Mouse (Mus musculus) hindbrain, embryonic 11.5 days (tissue): ENCODE data around the gene Spon1. TPM values are rescaled to one million over a fixed set of nuclear protein-coding genes. Genes with fewer than 3 reads are reported as not detected.

Experiments used
- ATAC-seq: fragments of 200-750 bp; cut with Nextera tagmentation; 2 replicates; pipeline ENCODE4 v1.8.0; 2017; ENCODE audit warnings: mild to moderate bottlenecking, moderate TSS enrichment, moderate library complexity; ENCODE audit not compliant: low FRiP score
- DNase-seq: peaks from one replicate; pipeline ENCODE4 v3.0.0-alpha.2; 2015; ENCODE audit warnings: low spot score
- H3K27ac ChIP-seq: fragments of 300-500 bp; sonication (generic); 2 replicates; pipeline ENCODE4 v1.5.1; 2014; ENCODE audit warnings: mild to moderate bottlenecking, low read depth, low read length
- H3K27me3 ChIP-seq: fragments of 300-500 bp; sonication (generic); 2 replicates; pipeline ENCODE4 v1.6.1; 2014; ENCODE audit warnings: mild to moderate bottlenecking, low read length, moderate library complexity, mixed read lengths; ENCODE audit not compliant: control insufficient read depth, insufficient read depth
- H3K36me3 ChIP-seq: fragments of 300-500 bp; sonication (generic); 2 replicates; pipeline ENCODE4 v1.6.1; 2014; ENCODE audit warnings: mild to moderate bottlenecking, low read length, moderate library complexity, mixed read lengths; ENCODE audit not compliant: control insufficient read depth, insufficient read depth
- H3K4me1 ChIP-seq: fragments of 300-500 bp; sonication (generic); replicated peaks from 2 replicates; pipeline ENCODE4 v1.6.1; 2014; ENCODE audit warnings: low read length, mixed read lengths; ENCODE audit not compliant: control insufficient read depth, insufficient read depth
- H3K4me2 ChIP-seq: fragments of 300-500 bp; sonication (generic); replicated peaks from 2 replicates; pipeline ENCODE4 v1.6.1; 2014; ENCODE audit warnings: mild to moderate bottlenecking, low read depth, low read length
- H3K4me3 ChIP-seq: fragments of 300-500 bp; sonication (generic); 2 replicates; pipeline ENCODE4 v1.5.1; 2014; ENCODE audit warnings: low read depth, low read length
- H3K9ac ChIP-seq: fragments of 300-500 bp; sonication (generic); 2 replicates; pipeline ENCODE4 v1.6.1; 2014; ENCODE audit warnings: low read depth, low read length
- H3K9me3 ChIP-seq: fragments of 300-500 bp; sonication (generic); 2 replicates; pipeline ENCODE4 v1.6.1; 2016; ENCODE audit warnings: low read length; ENCODE audit not compliant: control insufficient read depth
- WGBS: fragments of 180-500 bp; shearing (Covaris S2); extraction: QIAGEN DNeasy Blood & Tissue Kit; methylation state at CpG from one replicate; pipeline ENCODE4 v1.1.7; 2014; 5-methylcytosine and 5-hydroxymethylcytosine counted together
- polyA plus RNA-seq: library from polyadenylated mRNA; unstranded; fragments of >200 nt; fragmentation: Nextera tagmentation; extraction: Ambion mirVana; gene quantifications from 2 replicates; pipeline ENCODE4 v1.2.1, GENCODE M21; 2014

Gene Spon1
- polyA plus RNA-seq, 1 experiment from 2014 or later, result 72.3 TPM

GRCm38 (mm10) chr7:113859480-113859881 is 93.7 kb downstream of the Spon1 start:
- H3K27me3 ChIP-seq, result no peaks in the 10 kb centered on the region
- no peak overlapping the region for H3K4me2 ChIP-seq
- no peak overlapping the region for H3K4me3 ChIP-seq
- no peaks in the 10 kb centered on the region for H3K4me1 ChIP-seq
- H3K9me3 ChIP-seq, result no peaks in the 10 kb centered on the region
- 84% methylated on average over 5 of the region's 5 CpGs for WGBS
- no peak for DNase-seq
- no peak overlapping the region for H3K9ac ChIP-seq
- no peak overlapping the region for H3K27ac ChIP-seq
- ATAC-seq, result no peak
- H3K36me3 ChIP-seq, result no peaks in the 10 kb centered on the region

GRCm38 (mm10) chr7:113861964-113862363 is 96.2 kb downstream of the Spon1 start:
- no peak for DNase-seq

GRCm38 (mm10) chr7:113872846-113873245 is 107.0 kb downstream of the Spon1 start:
- Histone ChIP-seq H3K9me3 (no peaks in the 10 kb centered on the region), H3K27ac (no peak overlapping the region), H3K4me2 (no peak overlapping the region), H3K36me3 (no peaks in the 10 kb centered on the region), H3K27me3 (no peaks in the 10 kb centered on the region), H3K9ac (no peak overlapping the region), H3K4me3 (no peak overlapping the region), H3K4me1 (no peaks in the 10 kb centered on the region)
- WGBS, result 96% methylated on average over 1 of the region's 1 CpGs
- DNase-seq, result no peak
- ATAC-seq, result no peak

More at GRCm38 (mm10) chr7:113861964-113862363, 96.2 kb downstream of the Spon1 start:
- ATAC-seq, result no peak
- Histone ChIP-seq H3K27me3 (no peaks in the 10 kb centered on the region), H3K27ac (no peak overlapping the region), H3K9ac (no peak overlapping the region), H3K36me3 (no peaks in the 10 kb centered on the region), H3K9me3 (no peaks in the 10 kb centered on the region), H3K4me1 (no peaks in the 10 kb centered on the region), H3K4me3 (no peak overlapping the region), H3K4me2 (no peak overlapping the region)
- WGBS, result 94% methylated on average over 4 of the region's 4 CpGs

- no peak overlapping the region for H3K4me2 ChIP-seq
- H3K4me3 ChIP-seq, result no peak overlapping the region
- H3K9me3 ChIP-seq, result no peaks in the 10 kb centered on the region
- H3K36me3 ChIP-seq, result no peaks in the 10 kb centered on the region
- no peaks in the 10 kb centered on the region for H3K27me3 ChIP-seq
- no peak for ATAC-seq
- H3K4me1 ChIP-seq, result no peaks in the 10 kb centered on the region
- no peak overlapping the region for H3K9ac ChIP-seq
- H3K27ac ChIP-seq, result no peak overlapping the region
- DNase-seq, result no peak
- WGBS, result 89% methylated on average over 4 of the region's 4 CpGs
These were observed 111.7 kb downstream of the Spon1 start for GRCm38 (mm10) chr7:113877451-113877850.

- ATAC-seq (no peak), DNase-seq (no peak)
- Histone ChIP-seq H3K9ac (no peak overlapping the region), H3K27me3 (no peaks in the 10 kb centered on the region), H3K4me2 (no peak overlapping the region), H3K4me3 (no peak overlapping the region), H3K36me3 (no peaks in the 10 kb centered on the region), H3K27ac (no peak overlapping the region), H3K4me1 (no peaks in the 10 kb centered on the region), H3K9me3 (no peaks in the 10 kb centered on the region)
- WGBS, result 86% methylated on average over 5 of the region's 5 CpGs
These were observed 112.1 kb downstream of the Spon1 start for GRCm38 (mm10) chr7:113877926-113878325.

- WGBS, result 66% methylated on average over 7 of the region's 7 CpGs
- no peak for ATAC-seq
- peak; percentile 21 for DNase-seq
These were observed 113.3 kb downstream of the Spon1 start for GRCm38 (mm10) chr7:113879085-113879501.

GRCm38 (mm10) chr7:113880021-113880420 is 114.2 kb downstream of the Spon1 start:
- Histone ChIP-seq H3K4me1 (no peaks in the 10 kb centered on the region), H3K36me3 (no peaks in the 10 kb centered on the region), H3K4me3 (no peak overlapping the region), H3K4me2 (no peak overlapping the region), H3K9ac (no peak overlapping the region), H3K27ac (no peak overlapping the region), H3K9me3 (no peaks in the 10 kb centered on the region), H3K27me3 (no peaks in the 10 kb centered on the region)
- no peak for ATAC-seq
- no peak for DNase-seq
- 90% methylated on average over 3 of the region's 3 CpGs for WGBS

More at GRCm38 (mm10) chr7:113879085-113879501, 113.3 kb downstream of the Spon1 start:
- H3K27me3 ChIP-seq, result no peaks in the 10 kb centered on the region
- no peak overlapping the region for H3K4me3 ChIP-seq
- no peak overlapping the region for H3K9ac ChIP-seq
- no peaks in the 10 kb centered on the region for H3K36me3 ChIP-seq
- H3K27ac ChIP-seq, result no peak overlapping the region
- no peaks in the 10 kb centered on the region for H3K4me1 ChIP-seq
- no peaks in the 10 kb centered on the region for H3K9me3 ChIP-seq
- no peak overlapping the region for H3K4me2 ChIP-seq

GRCm38 (mm10) chr7:113890782-113891181 is 125.0 kb downstream of the Spon1 start:
- Histone ChIP-seq H3K27me3 (no peaks in the 10 kb centered on the region), H3K27ac (no peak overlapping the region), H3K4me1 (no peaks in the 10 kb centered on the region), H3K9ac (no peak overlapping the region), H3K36me3 (no peaks in the 10 kb centered on the region), H3K4me3 (no peak overlapping the region), H3K9me3 (no peaks in the 10 kb centered on the region), H3K4me2 (no peak overlapping the region)
- DNase-seq (no peak), ATAC-seq (no peak)
- WGBS, result 82% methylated on average over 2 of the region's 2 CpGs

GRCm38 (mm10) chr7:113891491-113891890 is 125.7 kb downstream of the Spon1 start:
- no peaks in the 10 kb centered on the region for H3K36me3 ChIP-seq
- H3K27ac ChIP-seq, result no peak overlapping the region
- H3K4me1 ChIP-seq, result no peaks in the 10 kb centered on the region
- H3K4me3 ChIP-seq, result no peak overlapping the region
- H3K4me2 ChIP-seq, result no peak overlapping the region
- no peak overlapping the region for H3K9ac ChIP-seq
- no peak for DNase-seq
- H3K9me3 ChIP-seq, result no peaks in the 10 kb centered on the region
- ATAC-seq, result no peak
- H3K27me3 ChIP-seq, result no peaks in the 10 kb centered on the region
- 91% methylated on average over 6 of the region's 6 CpGs for WGBS
